Mouse (Mus musculus): ENCODE measurements around the gene Tdrd7.

- TF ChIP-seq POLR2A (IDR thresholded peaks at IDR 0.05; ENCODE audit: borderline replicate concordance, extremely low read depth, low read depth, low read length) (no peak), CTCF (IDR thresholded peaks at IDR 0.05; ENCODE audit: insufficient read depth, low read length) (no peak)
Measured at GRCm38 (mm10) chr4:46023021-46023481, 57.9 kb downstream of the Tdrd7 start.

All from lung, adult 2 months (tissue).